Mouse (Mus musculus) layer of hippocampus, postnatal 25 days (tissue): ENCODE data around the gene Gcgr. TPM values are rescaled to one million over a fixed set of nuclear protein-coding genes. Genes with fewer than 3 reads are reported as not detected.
"Not testable (repeated sequence)": the region's sequence is repeated elsewhere in the genome, so short reads cannot be mapped to it uniquely, and the experiment has no call there.

Experiments used
- DNase-seq, 2 experiments: peaks; one replicate each; pipeline ENCODE4 v3.0.0; 2022; ENCODE audit warnings: mixed read lengths in 2 of 2, low spot score in 1 of 2; ENCODE audit errors: extremely low spot score in 1 of 2
- total RNA-seq, 2 experiments: library from RNA; stranded (reverse); gene quantifications; 2 replicates each; pipeline ENCODE4 v1.2.3; 2021

Gene Gcgr
- total RNA-seq, 2 experiments from 2014 or later = 0.15 to 0.19 TPM

- no peak for DNase-seq
Observed at GRCm38 (mm10) chr11:120535145-120535544, 4.6 kb downstream of the Gcgr start.

GRCm38 (mm10) chr11:120535804-120536203, 5.3 kb downstream of the Gcgr start:
- DNase-seq = no peak

GRCm38 (mm10) chr11:120538485-120538884, 8.0 kb downstream of the Gcgr start:
- DNase-seq = no peak

GRCm38 (mm10) chr11:120538955-120539284, 8.4 kb downstream of the Gcgr start:
- no peak for DNase-seq

GRCm38 (mm10) chr11:120539285-120540014, 9.0 kb downstream of the Gcgr start:
- no peak for DNase-seq

GRCm38 (mm10) chr11:120541907-120542306, 11.4 kb downstream of the Gcgr start:
- no peak for DNase-seq

- no peak for DNase-seq
Observed at GRCm38 (mm10) chr11:120542376-120542775, 11.9 kb downstream of the Gcgr start.

GRCm38 (mm10) chr11:120545964-120546363, 15.5 kb downstream of the Gcgr start:
- DNase-seq = no peak

- DNase-seq = no peak
Observed at GRCm38 (mm10) chr11:120547469-120547868, 17.0 kb downstream of the Gcgr start.

GRCm38 (mm10) chr11:120548214-120548613, 17.7 kb downstream of the Gcgr start:
- DNase-seq = no peak

GRCm38 (mm10) chr11:120548786-120549167, 18.3 kb downstream of the Gcgr start:
- no peak for DNase-seq

- peak; percentile 89 to 92 for DNase-seq
Observed at GRCm38 (mm10) chr11:120549168-120549945, 18.9 kb downstream of the Gcgr start, which contains the start of gene Mcrip1. Gene Mcrip1, minus strand, starts transcription at chr11:120549727.

GRCm38 (mm10) chr11:120549986-120550809, 19.7 kb downstream of the Gcgr start:
- DNase-seq = no peak

- no peak for DNase-seq
Observed at GRCm38 (mm10) chr11:120550810-120551440, 20.4 kb downstream of the Gcgr start, which contains the start of gene Ppp1r27. Gene Ppp1r27, minus strand, starts transcription at chr11:120551132.

GRCm38 (mm10) chr11:120552736-120553135, 22.2 kb downstream of the Gcgr start:
- DNase-seq = no peak

GRCm38 (mm10) chr11:120554834-120555233, 24.3 kb downstream of the Gcgr start:
- no peak for DNase-seq

- DNase-seq = no peak
Observed at GRCm38 (mm10) chr11:120555260-120555659, 24.8 kb downstream of the Gcgr start.

GRCm38 (mm10) chr11:120558843-120559242, 28.3 kb downstream of the Gcgr start:
- not testable (repeated sequence) for DNase-seq

- DNase-seq = no peak
Observed at GRCm38 (mm10) chr11:120560952-120561728, 30.6 kb downstream of the Gcgr start.

GRCm38 (mm10) chr11:120562949-120563348, 32.5 kb downstream of the Gcgr start:
- DNase-seq = no peak
